Mouse (Mus musculus) WW6 (cell line): ENCODE measurements around the gene Iqsec2.
A peak's percentile ranks its signal among the peaks of the same experiment; 100 is the strongest.
"Not testable (repeated sequence)": the region's sequence is repeated elsewhere in the genome, so short reads cannot be mapped to it uniquely, and the experiment has no call there.

Source experiments
- DNase-seq: peaks from one replicate; pipeline ENCODE4 v3.0.0-alpha.2; 2013; ENCODE audit warnings: low read depth, low spot score

Gene Iqsec2

DNA sequence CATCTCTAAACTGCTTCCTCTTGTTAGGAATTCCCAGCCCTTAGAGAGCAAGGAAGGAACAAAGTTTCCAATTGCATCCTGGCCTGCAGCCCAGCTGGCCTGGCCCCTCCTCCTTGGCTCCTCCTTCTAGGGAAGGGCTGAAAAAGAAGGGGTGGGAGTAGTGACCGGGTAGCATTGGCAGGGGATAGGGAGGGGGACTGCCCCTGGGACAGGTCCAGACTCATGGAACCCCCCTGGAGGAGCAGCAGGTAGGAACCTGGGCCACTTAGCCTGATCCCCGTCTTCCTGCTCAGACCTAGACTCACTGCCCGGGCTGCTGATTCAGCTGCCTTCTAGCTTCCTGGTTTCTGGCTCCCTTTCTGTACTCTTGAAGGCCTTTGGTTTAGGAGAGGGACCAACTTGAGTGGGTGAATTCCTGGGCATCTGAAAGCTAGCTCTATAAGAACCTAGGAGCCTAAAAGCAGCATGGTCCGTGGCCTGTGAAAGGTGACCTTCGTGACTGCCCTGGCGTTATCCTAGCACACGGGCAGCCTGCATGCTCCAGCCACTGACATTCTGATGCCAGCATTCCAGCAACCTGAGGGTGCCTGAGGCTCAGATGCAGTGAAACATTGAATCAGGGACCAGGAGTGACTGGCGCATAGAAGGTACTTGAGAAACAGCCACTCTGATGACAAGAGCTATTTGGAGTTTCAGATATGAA lies 34.9 kb downstream of the Iqsec2 start:
- DNase-seq = no peak

- DNase-seq = no peak
These were observed 35.9 kb downstream of the Iqsec2 start for GRCm38 (mm10) chrX:152179670-152180656.

DNA sequence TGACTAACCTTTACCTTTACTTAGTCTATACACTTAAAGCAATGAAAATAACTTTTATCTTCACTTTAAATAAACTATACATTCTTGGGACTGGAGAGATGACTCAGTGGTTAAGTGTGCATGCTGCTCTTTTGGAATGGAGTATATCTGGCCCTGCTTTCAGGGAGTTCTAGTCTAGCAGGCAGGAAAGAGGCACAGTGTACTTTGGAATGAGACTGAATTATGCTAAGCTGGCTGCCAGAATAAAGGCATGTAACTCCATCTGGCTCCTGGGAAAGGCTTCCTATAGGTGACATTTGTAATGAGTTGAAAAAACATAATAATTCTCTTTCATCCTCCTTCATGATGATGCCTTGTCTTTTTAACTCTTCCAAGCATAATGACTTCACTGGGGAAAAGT lies 43.1 kb downstream of the Iqsec2 start:
- no peak for DNase-seq

DNA sequence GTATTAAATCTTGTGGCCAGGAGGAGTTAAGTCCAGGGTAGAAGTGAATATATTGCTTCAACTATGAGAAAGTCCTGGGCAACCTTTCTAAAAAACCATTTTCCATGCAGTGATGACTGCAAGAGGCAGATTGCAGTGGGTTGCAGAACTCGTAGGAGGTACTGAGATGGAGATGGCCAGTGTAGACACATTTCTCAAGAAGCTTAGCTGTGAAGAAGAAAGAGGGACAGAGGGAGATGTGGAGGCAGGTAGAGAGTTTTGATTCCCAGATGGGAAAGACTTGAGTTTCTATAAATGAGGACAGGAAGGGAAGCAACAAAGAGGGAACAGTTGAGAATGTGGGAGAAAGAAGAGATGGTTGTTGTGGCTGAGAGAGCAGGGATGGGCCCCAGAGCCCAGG lies 47.2 kb downstream of the Iqsec2 start:
- DNase-seq = no peak

DNA sequence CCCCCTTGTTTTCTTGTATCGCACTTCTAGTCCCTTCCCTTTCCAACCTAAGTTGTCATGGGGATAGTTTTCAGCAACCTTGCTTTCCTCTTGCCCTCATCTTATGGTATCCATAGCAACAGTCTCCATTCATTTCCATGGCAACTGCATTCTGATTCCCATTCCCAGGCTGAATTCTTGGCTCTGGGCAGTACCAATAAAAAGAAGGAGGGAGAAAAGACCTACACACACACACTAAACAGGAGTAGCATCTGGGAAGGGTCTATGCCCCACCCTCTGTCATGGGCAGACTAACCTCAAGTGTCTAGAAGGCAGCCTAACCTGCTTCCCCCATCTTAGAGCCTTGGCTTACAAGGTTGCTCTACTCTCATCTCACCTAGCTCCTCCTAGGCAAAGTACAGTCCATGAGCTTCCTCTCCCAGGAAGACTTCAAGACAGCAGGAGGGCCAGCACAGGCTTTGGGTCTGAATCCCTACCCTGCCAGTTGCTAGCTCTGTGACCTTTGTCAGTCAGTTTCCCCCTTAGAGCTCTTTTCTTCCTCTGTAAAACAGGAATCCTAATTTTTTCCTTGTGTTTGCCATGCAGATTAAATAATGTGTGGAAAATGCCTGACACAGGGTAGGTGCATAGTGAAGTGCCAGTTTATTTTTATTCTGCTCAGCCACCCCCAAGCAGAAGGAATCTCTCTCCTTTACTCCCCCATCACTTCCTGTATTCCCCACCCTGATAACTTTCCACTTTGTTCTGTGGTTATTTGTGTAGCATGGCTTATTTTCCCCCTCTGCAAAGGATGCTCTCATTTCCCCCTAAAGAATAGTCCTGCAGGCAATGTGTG lies 54.0 kb downstream of the Iqsec2 start:
- no peak for DNase-seq

DNA sequence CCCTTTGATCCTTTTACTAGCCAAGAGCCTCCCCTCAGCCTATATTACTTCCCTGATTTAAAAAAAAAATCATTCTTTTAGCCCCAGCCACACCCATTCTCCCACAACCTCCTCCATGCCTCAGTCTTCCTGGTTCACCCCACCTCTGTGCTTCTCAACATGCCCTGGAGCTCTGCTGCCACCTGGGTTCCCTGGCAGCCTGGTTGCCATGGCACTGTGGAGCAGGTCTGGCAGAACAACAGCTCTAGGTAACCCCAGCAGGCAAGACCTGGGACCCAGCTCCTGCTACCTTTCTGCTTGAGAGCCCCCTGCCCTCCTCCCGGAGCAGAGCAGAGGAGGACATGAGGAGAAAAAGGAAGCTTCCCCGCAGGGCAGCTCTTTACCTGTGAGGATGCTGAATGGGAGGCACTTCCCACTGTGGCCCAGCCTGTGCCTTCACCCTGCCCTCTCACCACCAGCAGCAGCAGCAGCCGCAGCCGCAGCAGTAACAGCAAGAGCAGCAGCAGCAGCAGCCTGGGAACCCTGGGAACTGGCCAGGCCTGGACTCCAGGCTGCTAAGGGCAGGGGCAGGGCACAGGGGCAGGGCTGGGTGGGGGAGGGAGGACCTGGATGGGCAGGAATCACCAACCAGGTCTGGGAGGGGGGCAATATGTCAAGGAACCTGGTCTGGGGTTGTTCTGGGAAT lies 57.8 kb downstream of the Iqsec2 start:
- DNase-seq = no peak

DNA sequence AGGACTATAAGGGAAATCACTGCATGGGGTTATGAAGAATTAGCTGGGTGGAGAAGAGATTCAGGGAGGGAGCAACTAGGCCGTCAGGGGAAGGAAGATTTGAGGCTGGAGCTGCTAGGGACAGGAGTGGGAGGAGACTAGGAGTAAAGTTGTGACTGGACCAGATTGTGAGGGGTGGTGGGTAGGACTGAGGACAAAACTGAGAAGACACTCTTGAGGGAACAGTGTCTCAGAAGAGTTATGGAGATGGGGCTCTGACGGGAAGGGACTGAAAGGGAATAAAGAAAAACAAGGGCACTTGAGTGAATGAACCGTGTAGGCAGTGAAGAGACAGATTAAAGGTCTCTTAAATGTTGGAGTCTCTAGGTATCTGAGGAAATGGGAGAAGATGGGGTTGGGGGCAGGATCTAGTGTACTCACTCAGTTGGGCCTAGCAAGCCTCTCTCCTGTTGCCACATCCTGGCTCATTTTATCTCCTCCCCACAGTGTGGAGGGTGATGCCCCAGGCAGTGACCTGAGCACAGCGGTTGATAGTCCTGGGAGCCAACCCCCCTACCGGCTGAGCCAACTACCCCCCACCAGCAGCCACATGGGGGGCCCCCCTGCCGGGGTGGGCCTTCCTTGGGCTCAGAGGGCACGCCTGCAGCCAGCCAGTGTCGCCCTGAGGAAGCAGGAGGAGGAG lies 58.5 kb downstream of the Iqsec2 start:
- DNase-seq = no peak

DNA sequence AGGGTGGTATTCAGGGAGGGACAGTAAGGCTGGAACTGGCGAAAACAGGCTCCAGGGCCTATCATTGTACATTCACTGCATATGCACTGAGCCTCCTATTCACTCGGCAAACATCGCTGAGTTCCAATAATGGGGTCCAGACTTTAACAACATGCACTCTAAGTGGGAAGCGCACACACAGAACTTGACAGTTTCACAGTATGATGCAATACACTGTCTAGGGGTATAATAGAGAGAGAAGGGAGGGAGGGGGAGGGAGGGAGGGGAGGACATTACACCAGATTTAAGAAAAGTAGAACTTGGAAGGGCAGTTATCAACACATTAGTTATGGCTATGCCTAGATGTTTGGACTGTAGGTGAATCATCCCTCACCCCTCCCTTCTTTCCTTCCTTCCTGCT lies 59.2 kb downstream of the Iqsec2 start:
- DNase-seq = no peak

DNA sequence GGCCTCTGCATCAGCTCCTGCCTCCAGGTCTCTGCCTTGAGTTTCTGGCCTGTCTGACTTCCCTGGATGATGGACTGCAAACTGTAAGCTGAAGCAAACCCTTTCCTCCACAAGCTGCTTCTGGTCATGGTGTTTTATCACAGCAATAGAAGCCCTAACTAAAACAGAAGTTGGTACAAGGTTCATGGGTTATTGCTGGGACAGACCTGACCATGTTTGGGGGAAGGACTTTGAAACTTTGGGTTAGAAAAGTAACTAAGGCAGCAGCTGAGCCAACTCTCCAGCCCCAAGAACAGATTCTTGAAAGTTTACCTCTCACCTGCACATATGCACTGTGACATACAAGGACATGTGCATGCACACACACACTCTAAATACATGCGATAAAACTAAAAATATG lies 61.4 kb downstream of the Iqsec2 start:
- DNase-seq = no peak

DNA sequence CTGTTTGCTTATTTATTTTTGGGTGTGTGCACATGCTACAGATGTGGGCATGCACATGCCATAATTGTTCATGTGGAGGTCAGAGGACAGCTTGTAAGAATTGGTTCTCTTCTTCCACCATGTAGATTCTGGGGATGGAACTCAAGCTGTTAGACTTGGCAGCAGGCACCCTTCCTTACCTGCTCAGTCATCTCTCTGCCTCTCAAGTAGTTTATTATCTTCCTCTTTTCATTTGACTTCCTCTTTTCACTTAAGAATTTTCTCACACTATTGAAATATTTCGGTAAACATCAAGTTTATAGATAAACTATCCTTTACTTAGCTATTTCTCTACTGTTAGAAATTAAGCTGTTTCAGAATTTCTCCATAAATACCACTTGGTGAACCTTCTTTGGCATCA lies 70.6 kb downstream of the Iqsec2 start:
- DNase-seq = no peak

- no peak for DNase-seq
These were observed 74.5 kb downstream of the Iqsec2 start for GRCm38 (mm10) chrX:152218529-152218928.

DNA sequence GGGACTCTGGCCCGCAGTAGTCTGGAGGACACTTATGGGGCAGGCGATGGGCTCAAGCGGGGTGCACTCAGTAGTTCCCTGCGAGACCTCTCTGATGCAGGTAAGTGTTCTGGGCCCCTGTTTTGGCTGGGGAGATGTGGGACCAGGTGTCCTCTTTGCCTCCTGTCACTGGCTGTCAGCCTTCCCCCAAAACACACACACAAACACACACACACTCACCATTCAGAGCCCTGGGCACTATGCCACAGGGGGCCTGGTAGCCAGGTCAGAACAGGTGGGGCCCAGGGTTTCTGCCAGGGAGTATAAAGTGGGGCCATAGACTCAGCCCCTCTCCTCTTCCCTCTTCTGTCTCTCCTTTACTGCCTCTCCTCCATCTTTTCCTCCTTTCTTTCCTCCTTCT lies 77.7 kb downstream of the Iqsec2 start:
- no peak for DNase-seq

GRCm38 (mm10) chrX:152222226-152222625 lies 78.2 kb downstream of the Iqsec2 start:
- no peak for DNase-seq

- DNase-seq = no peak
These were observed 79.2 kb downstream of the Iqsec2 start for GRCm38 (mm10) chrX:152223313-152223712.

DNA sequence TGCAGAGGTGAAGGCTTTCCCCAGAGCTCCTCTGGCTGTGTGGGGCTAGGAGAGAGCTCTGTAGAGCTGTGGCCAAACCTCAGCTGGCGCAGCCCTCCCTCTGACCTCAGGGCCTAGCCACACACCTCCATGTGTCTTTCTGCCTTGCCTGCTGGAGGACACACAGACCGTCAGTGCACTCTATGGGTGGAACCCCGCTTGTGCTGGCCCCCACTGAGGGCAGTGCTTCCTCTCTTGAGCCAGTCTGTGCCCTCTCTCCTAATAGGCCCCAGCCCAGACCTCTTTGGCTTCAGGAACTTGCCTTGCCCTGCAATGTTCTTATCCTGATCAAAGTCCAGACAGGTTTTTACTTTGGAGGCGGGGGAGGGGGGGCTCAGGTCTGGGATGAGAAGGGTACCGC lies 80.2 kb downstream of the Iqsec2 start:
- no peak for DNase-seq

DNA sequence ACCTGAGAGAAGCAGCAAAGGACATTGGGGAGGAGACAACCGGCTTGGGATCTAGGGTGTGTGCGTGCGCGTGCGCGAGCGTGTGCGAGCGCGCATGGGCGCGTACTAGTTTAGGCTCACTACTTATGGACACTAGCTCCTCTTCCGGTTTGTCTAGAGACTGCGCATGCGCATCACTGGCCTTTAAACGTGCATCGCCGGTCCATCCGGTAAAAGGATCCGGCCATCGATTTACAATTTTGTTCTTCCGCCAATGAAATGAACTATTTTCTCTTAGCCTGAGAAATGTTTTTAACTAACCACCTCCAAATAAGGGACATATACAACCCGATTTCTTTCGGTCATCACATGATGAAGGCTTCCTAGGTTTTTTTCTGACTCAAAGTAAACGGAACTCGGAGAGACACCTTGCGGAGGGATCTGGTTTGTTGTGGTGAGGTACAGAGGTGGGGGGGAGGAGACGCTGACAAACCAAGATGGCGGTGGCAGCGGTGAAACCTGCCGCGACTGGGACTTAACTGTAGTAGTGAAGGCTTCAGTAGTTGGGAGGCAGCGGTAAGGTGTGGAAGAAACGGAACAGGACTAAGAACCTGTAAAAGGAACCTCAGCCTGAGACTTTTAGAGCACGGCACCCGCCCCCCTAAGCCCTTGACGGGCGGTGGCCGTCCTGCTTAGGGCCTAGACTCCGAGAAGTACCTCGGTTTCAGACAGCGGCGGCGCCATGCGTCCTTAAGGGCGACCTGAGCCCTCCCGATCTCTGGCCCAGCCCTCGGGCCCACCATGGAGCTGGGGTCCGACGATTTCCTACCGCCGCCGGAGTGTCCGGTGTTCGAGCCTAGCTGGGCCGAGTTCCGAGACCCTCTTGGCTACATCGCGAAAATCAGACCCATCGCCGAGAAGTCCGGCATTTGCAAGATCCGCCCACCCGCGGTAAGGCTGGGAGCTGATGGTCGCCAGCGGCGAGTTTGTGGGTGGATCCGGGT lies 89.0 kb downstream of the Iqsec2 start, which contains the start of gene Kdm5c:
Gene Kdm5c (plus strand): TSS at position 240 of the 983 bp plus-strand sequence.
- DNase-seq = peak; percentile 87

- DNase-seq = no peak
These were observed 90.1 kb downstream of the Iqsec2 start for GRCm38 (mm10) chrX:152234125-152234524.

GRCm38 (mm10) chrX:152235758-152236157 lies 91.7 kb downstream of the Iqsec2 start:
- no peak for DNase-seq

DNA sequence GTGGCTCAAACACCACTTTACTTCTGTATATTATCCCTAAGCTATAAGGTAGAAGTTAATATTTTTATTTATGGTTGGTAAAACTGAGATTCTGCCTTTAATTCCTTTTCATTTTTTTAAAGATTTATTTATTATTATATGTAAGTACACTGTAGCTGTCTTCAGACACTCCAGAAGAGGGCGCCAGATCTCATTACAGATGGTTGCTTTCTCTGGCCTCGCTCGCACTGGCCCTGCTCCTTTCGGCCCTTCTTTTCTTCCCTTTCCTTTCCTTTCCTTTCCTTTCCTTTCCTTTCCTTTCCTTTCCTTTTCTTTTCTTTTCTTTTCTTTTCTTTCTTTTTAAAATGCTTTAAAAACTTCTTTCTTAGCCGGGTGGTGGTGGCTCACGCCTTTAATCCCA lies 99.1 kb downstream of the Iqsec2 start:
- not testable (repeated sequence) for DNase-seq
